Mouse (Mus musculus) neural tube, embryonic 13.5 days (tissue): Measurements from ENCODE around the gene Rgp1. TPM values are rescaled to one million over a fixed set of nuclear protein-coding genes. Genes with fewer than 3 reads are reported as not detected.
A peak's percentile ranks its signal among the peaks of the same experiment; 100 is the strongest.
"Not testable (repeated sequence)": the region's sequence is repeated elsewhere in the genome, so short reads cannot be mapped to it uniquely, and the experiment has no call there.

Experiments
- ATAC-seq: fragments of 200-750 bp; cut with Nextera tagmentation; 2 replicates; pipeline ENCODE4 v1.8.0; 2017; ENCODE audit warnings: low read depth, mild to moderate bottlenecking, moderate TSS enrichment, moderate library complexity
- H3K27ac ChIP-seq: fragments of 300-500 bp; sonication (generic); replicated peaks from 2 replicates; pipeline ENCODE4 v1.5.1; 2015; ENCODE audit warnings: moderate library complexity, mild to moderate bottlenecking, inconsistent platforms
- H3K27me3 ChIP-seq: fragments of 300-500 bp; sonication (generic); 2 replicates; pipeline ENCODE4 v1.6.1; 2015; ENCODE audit warnings: mild to moderate bottlenecking, inconsistent platforms
- H3K36me3 ChIP-seq: fragments of 300-500 bp; sonication (generic); 2 replicates; pipeline ENCODE4 v1.6.1; 2015; ENCODE audit warnings: mild to moderate bottlenecking, inconsistent platforms
- H3K4me1 ChIP-seq: fragments of 300-500 bp; sonication (generic); replicated peaks from 2 replicates; pipeline ENCODE4 v1.6.1; 2015; ENCODE audit warnings: inconsistent platforms
- H3K4me2 ChIP-seq: fragments of 300-500 bp; sonication (generic); 2 replicates; pipeline ENCODE4 v1.6.1; 2015; ENCODE audit warnings: inconsistent platforms, mild to moderate bottlenecking, moderate library complexity
- H3K4me3 ChIP-seq: fragments of 300-500 bp; sonication (generic); 2 replicates; pipeline ENCODE4 v1.5.1; 2015; ENCODE audit warnings: mild to moderate bottlenecking, inconsistent platforms
- H3K9ac ChIP-seq: fragments of 300-500 bp; sonication (generic); 2 replicates; pipeline ENCODE4 v1.6.1; 2015; ENCODE audit warnings: moderate library complexity, mild to moderate bottlenecking, inconsistent platforms
- H3K9me3 ChIP-seq: fragments of 300-500 bp; sonication (generic); 2 replicates; pipeline ENCODE4 v1.6.1; 2016; ENCODE audit warnings: inconsistent platforms
- WGBS: fragments of 180-500 bp; shearing (Covaris S2); methylation state at CpG from one replicate; pipeline ENCODE4 v1.1.7; 2015; 5-methylcytosine and 5-hydroxymethylcytosine counted together
- polyA plus RNA-seq: library from polyadenylated mRNA; unstranded; fragments of >200 nt; fragmentation: Nextera tagmentation; extraction: Ambion mirVana; gene quantifications from 2 replicates; pipeline ENCODE4 v1.2.1, GENCODE M21; 2015

Rgp1 gene
- polyA plus RNA-seq: 23.9 and 28.0 TPM in 2 replicates

- peaks cover 53% of the 10 kb centered on the region for H3K4me1 ChIP-seq
- H3K27me3 ChIP-seq: no peaks in the 10 kb centered on the region
- H3K36me3 ChIP-seq: peaks cover 41% of the 10 kb centered on the region
- H3K4me2 ChIP-seq: peak within 1 kb of the TSS; percentile 94
- WGBS: under 1% methylated on average over 75 of the region's 76 CpGs
- ATAC-seq: peak; percentile 89
- H3K27ac ChIP-seq: peak within 1 kb of the TSS; percentile 84
- no peaks in the 10 kb centered on the region for H3K9me3 ChIP-seq
- peak within 1 kb of the TSS; percentile 91 for H3K9ac ChIP-seq
- H3K4me3 ChIP-seq: peak within 1 kb of the TSS; percentile 91
These were observed at the start of gene Rgp1, which contains the start of gene Gba2 for GRCm38 (mm10) chr4:43578376-43579204. Rgp1 (plus strand) TSS chr4:43578715. Gba2 (minus strand) TSS chr4:43578873.

GRCm38 (mm10) chr4:43530081-43530501 is 48.4 kb upstream of the Rgp1 start:
- Histone ChIP-seq H3K36me3 (peaks cover 43% of the 10 kb centered on the region), H3K27ac (peak overlapping the region; percentile 38; the same call in 1 of the 2 replicates), H3K9me3 (no peaks in the 10 kb centered on the region), H3K4me2 (no peak overlapping the region), H3K4me1 (peaks cover 6% of the 10 kb centered on the region), H3K9ac (no peak overlapping the region), H3K27me3 (peaks cover 22% of the 10 kb centered on the region), H3K4me3 (no peak overlapping the region)
- ATAC-seq: 0 out of 2 replicates have a peak, but pooled peaks have one; percentile 29
- 59% methylated on average over 8 of the region's 8 CpGs for WGBS

GRCm38 (mm10) chr4:43530581-43530980 is 47.9 kb upstream of the Rgp1 start:
- Histone ChIP-seq H3K9me3 (no peaks in the 10 kb centered on the region), H3K36me3 (peaks cover 47% of the 10 kb centered on the region), H3K27me3 (peaks cover 17% of the 10 kb centered on the region), H3K9ac (no peak overlapping the region), H3K4me3 (no peak overlapping the region), H3K4me2 (no peak overlapping the region), H3K27ac (0 out of 2 replicates have a peak overlapping the region, but pooled peaks have one; percentile 38), H3K4me1 (peaks cover 6% of the 10 kb centered on the region)
- 28% methylated on average over 7 of the region's 7 CpGs for WGBS
- ATAC-seq: no peak

- Histone ChIP-seq H3K36me3 (peaks cover 73% of the 10 kb centered on the region), H3K4me3 (no peak overlapping the region), H3K27me3 (no peaks in the 10 kb centered on the region), H3K27ac (no peak overlapping the region), H3K9ac (no peak overlapping the region), H3K4me1 (peaks cover 6% of the 10 kb centered on the region), H3K4me2 (no peak overlapping the region), H3K9me3 (no peaks in the 10 kb centered on the region)
- 92% methylated on average over 9 of the region's 9 CpGs for WGBS
- no peak for ATAC-seq
These were observed 45.2 kb upstream of the Rgp1 start for GRCm38 (mm10) chr4:43533270-43533669.

- Histone ChIP-seq H3K36me3 (peaks cover 97% of the 10 kb centered on the region), H3K27ac (no peak overlapping the region), H3K9ac (no peak overlapping the region), H3K4me3 (no peak overlapping the region), H3K27me3 (no peaks in the 10 kb centered on the region), H3K4me1 (no peaks in the 10 kb centered on the region), H3K4me2 (no peak overlapping the region), H3K9me3 (no peaks in the 10 kb centered on the region)
- WGBS: 94% methylated on average over 8 of the region's 8 CpGs
- ATAC-seq: no peak
These were observed 42.9 kb upstream of the Rgp1 start for GRCm38 (mm10) chr4:43535628-43536027.

GRCm38 (mm10) chr4:43536031-43536430 is 42.5 kb upstream of the Rgp1 start:
- H3K4me3 ChIP-seq: no peak overlapping the region
- no peak overlapping the region for H3K27ac ChIP-seq
- H3K4me1 ChIP-seq: no peaks in the 10 kb centered on the region
- H3K9me3 ChIP-seq: no peaks in the 10 kb centered on the region
- no peak for ATAC-seq
- no peak overlapping the region for H3K4me2 ChIP-seq
- 96% methylated on average over 9 of the region's 9 CpGs for WGBS
- no peak overlapping the region for H3K9ac ChIP-seq
- H3K27me3 ChIP-seq: no peaks in the 10 kb centered on the region
- peaks cover 99% of the 10 kb centered on the region for H3K36me3 ChIP-seq

GRCm38 (mm10) chr4:43542044-43542443 is 36.5 kb upstream of the Rgp1 start:
- WGBS: 70% methylated on average over 3 of the region's 3 CpGs
- H3K4me1 ChIP-seq: no peaks in the 10 kb centered on the region
- no peak overlapping the region for H3K9ac ChIP-seq
- H3K4me3 ChIP-seq: no peak overlapping the region
- peaks cover 99% of the 10 kb centered on the region for H3K36me3 ChIP-seq
- no peak overlapping the region for H3K4me2 ChIP-seq
- no peaks in the 10 kb centered on the region for H3K9me3 ChIP-seq
- no peaks in the 10 kb centered on the region for H3K27me3 ChIP-seq
- ATAC-seq: no peak
- no peak overlapping the region for H3K27ac ChIP-seq

- no peak overlapping the region for H3K9ac ChIP-seq
- H3K9me3 ChIP-seq: no peaks in the 10 kb centered on the region
- H3K27me3 ChIP-seq: no peaks in the 10 kb centered on the region
- no peaks in the 10 kb centered on the region for H3K4me1 ChIP-seq
- H3K36me3 ChIP-seq: peaks cover 99% of the 10 kb centered on the region
- H3K27ac ChIP-seq: no peak overlapping the region
- no peak overlapping the region for H3K4me3 ChIP-seq
- 92% methylated on average over 12 of the region's 12 CpGs for WGBS
- H3K4me2 ChIP-seq: no peak overlapping the region
- ATAC-seq: no peak
These were observed 32.0 kb upstream of the Rgp1 start for GRCm38 (mm10) chr4:43546375-43547047.

GRCm38 (mm10) chr4:43547160-43547559 is 31.4 kb upstream of the Rgp1 start:
- WGBS: 94% methylated on average over 8 of the region's 8 CpGs
- Histone ChIP-seq H3K27me3 (no peaks in the 10 kb centered on the region), H3K4me1 (no peaks in the 10 kb centered on the region), H3K9me3 (no peaks in the 10 kb centered on the region), H3K27ac (no peak overlapping the region), H3K36me3 (peaks cover 99% of the 10 kb centered on the region), H3K4me3 (no peak overlapping the region), H3K9ac (no peak overlapping the region), H3K4me2 (no peak overlapping the region)
- no peak for ATAC-seq

- Histone ChIP-seq H3K4me1 (no peaks in the 10 kb centered on the region), H3K9me3 (no peaks in the 10 kb centered on the region), H3K27ac (no peak overlapping the region), H3K4me3 (no peak overlapping the region), H3K9ac (no peak overlapping the region), H3K4me2 (no peak overlapping the region), H3K36me3 (peaks cover 99% of the 10 kb centered on the region), H3K27me3 (no peaks in the 10 kb centered on the region)
- no peak for ATAC-seq
- WGBS: 93% methylated on average over 12 of the region's 12 CpGs
These were observed 29.5 kb upstream of the Rgp1 start for GRCm38 (mm10) chr4:43549055-43549454.

- H3K9ac ChIP-seq, H3K27me3 ChIP-seq, H3K27ac ChIP-seq, H3K4me1 ChIP-seq, ATAC-seq, H3K9me3 ChIP-seq, H3K4me3 ChIP-seq, H3K4me2 ChIP-seq: not testable (repeated sequence)
- 89% methylated on average over 6 of the region's 6 CpGs for WGBS
- peaks cover 99% of the 10 kb centered on the region for H3K36me3 ChIP-seq
These were observed 26.7 kb upstream of the Rgp1 start for GRCm38 (mm10) chr4:43551854-43552253.

- no peaks in the 10 kb centered on the region for H3K27me3 ChIP-seq
- H3K9ac ChIP-seq: no peak overlapping the region
- H3K4me1 ChIP-seq: peaks cover 5% of the 10 kb centered on the region; the same call in 1 of the 2 replicates
- H3K9me3 ChIP-seq: no peaks in the 10 kb centered on the region
- no peak for ATAC-seq
- H3K4me3 ChIP-seq: no peak overlapping the region
- 52% methylated on average over 5 of the region's 5 CpGs for WGBS
- H3K36me3 ChIP-seq: peaks cover 97% of the 10 kb centered on the region
- no peak overlapping the region for H3K27ac ChIP-seq
- H3K4me2 ChIP-seq: no peak overlapping the region
These were observed 26.1 kb upstream of the Rgp1 start for GRCm38 (mm10) chr4:43552437-43552836.
